Mouse (Mus musculus): ENCODE measurements around the gene Lgals3bp.

The Lgals3bp gene

DNA sequence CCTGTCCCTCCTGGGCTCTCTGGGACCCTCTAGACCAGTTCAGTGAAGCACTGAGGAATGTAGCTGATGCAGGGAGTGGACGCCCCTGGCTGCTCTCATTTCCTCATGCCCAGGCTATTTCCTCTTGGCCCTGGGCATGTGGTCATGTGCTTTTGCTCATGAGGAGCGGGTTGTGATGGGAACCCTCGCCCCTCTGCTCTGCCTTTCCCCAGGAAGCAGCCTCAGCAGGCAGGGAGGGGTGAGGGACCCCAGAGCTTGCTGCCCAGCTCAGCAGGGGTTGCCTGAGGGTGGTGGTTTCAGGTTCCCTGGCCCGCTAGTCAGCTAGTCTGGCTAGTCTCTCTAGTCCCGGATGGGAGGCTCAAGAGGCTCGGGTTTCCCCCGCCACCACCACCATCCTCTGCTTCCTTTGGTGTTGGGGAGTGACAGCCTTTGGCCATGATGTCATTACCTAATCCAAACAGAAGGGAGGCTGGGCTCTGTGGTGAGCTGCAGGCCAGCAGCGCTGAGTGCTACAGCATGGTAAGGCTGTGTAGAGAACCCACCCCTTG, 38.8 kb downstream of the Lgals3bp start:
- DNase-seq (ENCODE audit: low spot score), result peak; percentile 10

DNA sequence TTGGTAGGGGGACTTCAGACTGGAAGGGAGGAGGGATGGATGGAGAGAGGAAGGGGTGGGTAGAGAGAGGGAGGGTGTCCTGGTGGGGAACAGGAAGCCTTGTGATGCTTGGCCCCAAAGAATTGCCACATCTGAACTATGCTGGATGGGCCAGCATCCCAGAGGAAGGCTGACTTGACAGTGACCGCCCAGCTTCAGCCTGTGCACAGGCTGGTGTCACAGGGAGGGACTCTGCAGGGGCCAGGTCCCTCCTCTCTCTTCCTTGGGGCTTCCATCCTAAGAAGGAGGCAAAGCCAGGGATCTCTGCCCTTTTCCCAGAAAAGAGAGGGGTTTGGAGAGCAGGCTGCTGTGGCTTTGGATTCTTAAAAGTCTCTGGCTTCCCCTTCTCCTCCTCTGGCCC, 39.4 kb downstream of the Lgals3bp start:
- DNase-seq (ENCODE audit: low spot score), result peak; percentile 4

DNA sequence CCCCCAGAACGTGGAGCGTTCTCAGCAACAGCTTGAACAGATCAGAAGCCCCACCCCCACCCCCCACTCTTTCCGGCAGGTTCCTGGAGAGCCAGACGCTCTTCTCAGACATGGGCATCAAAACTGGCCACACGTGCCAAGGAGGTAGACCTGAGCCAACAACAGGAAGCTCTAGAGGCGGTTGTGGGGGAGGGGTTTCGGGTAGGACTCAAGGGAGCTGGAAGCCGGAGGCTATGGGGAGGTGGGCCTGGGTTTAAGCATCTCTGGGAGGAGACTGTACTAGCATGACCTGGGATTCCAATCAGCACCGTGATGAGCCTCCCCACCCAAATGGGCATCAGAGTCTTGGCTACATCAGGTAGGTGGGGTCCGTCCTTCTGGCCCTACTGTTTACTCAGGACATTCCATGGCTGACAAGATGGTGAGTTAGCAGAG, 41.0 kb downstream of the Lgals3bp start:
- no peak for DNase-seq (ENCODE audit: low spot score)

DNA sequence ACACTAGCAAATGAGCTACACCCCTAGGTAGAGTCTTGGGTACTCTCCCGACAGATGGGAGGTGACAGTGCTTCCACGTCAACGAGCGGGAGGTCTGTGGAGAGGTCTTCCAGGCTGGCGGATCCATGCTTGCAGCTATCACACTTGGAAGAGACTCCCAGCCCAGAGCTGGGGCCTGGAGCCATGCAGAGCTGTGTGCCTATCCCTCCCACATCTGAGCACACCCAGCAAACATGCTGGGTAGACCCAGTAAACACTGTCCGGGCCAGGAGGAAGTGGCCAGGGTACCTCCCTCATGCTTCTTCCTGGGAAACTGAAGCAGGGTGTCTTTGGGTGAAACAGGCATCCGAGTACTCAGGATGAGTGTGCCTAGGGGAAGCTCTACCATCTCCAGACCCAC, 41.4 kb downstream of the Lgals3bp start:
- no peak for DNase-seq (ENCODE audit: low spot score)

DNA sequence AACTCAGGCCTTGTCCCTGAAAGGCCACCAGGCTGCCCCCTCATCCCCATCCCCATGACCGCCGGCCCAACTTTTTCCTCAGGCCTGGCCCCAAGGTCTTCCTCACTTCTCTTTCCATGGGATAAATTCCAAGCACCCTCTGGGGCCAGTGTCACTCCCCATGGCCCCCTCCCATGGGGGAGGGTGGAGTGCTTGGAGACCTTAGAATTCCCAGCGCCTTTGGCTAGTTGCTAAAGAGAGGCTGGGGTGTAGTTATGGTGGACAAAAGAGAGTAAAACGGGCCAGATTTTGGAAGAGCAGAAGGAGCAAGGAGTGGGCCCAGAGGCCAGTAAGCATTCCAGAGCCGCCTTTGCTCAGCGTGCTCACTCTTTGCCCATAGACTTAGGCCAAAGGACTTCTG, 46.3 kb downstream of the Lgals3bp start, which contains the start of gene Timp2:
Gene Timp2 (minus strand): TSS at position 101 of the 400 bp plus-strand sequence.
- no peak for DNase-seq (ENCODE audit: low spot score)

DNA sequence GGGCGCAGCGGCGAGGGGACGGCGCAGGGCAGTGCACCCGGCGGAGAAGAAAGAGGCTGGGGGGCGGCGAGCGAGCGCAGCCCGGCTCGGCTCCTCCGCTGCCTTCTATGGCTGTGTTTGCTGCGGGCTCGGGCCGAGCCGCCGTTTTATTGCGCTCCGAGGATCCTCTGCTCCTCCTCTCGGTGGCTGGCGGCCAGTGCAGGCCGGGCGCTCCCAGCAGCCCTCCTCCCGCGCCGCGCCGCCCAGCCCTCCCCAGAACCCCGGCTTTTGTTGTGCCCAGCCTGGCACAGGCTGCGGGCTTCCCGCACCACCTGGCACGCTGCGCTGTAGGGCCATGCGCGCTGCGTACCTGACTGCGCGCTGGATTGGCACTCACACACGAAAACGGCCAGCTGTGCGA, 46.7 kb downstream of the Lgals3bp start:
- peak; percentile 80 for DNase-seq (ENCODE audit: low spot score)

DNA sequence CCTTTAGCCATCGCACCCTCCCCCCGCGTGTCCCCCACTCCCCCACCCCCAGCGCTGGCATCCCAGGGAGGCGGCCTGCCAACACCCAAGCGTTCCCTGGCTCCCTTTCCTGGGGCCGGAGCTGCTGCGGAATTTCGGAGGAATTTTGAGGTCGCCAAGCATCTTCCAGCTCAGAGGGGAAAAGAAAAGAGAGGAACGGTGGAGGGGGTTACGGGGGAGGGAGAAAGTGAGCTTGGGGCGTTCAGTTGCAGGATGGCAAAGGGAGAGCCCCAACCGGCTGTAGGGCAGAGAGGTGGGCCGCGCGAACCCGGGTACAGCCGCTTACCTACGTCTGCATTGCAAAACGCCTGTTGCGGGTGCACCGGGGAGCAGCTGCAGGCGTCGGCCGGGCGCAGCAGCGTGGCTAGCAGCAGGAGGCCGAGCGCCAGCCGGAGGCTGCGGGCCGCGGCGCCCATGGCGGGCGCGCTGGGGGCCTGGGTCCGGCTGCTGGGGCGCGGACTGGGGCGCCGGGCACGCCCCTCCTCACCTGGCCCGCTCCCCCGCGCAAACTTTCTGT, 47.2 kb downstream of the Lgals3bp start:
- no peak for DNase-seq (ENCODE audit: low spot score)

DNA sequence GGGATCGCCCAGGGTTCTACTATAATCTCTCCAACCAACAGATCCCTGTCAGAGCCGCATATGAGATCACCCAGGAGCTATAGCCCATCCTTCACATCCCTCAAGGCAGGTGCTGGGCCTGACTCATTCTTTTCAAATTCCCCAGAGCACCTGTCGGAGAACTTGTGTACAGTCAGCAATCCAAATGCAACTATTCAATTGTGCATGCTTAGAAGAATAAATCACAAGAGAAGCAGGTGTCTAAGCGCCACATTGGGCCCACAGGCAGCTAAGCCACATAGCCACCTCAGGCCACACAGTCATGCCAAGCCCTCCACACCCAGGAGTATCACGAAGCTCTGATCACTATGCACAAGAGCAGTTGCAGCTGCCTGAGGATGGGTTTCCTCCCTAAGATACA, 52.4 kb downstream of the Lgals3bp start:
- no peak for DNase-seq (ENCODE audit: low spot score)

DNA sequence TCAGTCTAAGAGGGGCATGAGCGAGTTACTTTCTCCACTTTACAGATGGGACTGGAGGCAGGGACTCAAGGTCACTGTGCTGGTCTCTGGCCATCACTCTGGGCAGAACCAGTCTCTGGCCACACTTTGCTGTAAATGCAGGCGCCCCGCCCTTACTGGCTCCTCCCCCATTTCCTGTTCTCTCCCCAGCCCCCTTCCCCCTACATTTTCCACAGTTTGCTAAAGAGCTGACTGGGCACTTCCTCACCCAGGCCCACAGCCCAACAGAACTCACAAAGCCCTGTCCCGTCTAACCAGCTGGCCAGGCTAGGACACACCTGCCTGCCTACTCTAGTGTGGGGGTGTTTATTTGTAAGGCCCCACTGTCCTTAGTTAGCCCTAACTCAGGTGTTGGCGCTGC, 53.0 kb downstream of the Lgals3bp start:
- no peak for DNase-seq (ENCODE audit: low spot score)

DNA sequence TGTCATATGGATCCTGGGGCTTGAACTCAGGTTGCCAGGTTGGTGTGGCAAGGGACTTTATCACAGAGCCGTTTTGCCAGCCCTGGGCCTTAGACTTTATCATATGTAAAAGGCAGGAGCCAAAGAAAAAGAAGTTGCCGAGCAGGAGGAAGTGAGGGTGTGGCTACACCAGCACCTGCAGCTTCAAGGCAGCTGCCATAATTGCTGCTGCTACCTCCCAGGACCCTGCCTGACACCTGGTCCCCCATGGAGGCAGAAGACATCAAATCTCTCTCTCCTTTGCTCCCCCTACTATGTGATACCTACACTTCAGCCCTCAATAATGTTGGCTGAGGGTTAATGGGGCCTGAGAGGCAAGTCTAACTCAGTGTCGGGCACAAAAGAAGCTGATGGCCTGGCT, 53.5 kb downstream of the Lgals3bp start:
- no peak for DNase-seq (ENCODE audit: low spot score)

DNA sequence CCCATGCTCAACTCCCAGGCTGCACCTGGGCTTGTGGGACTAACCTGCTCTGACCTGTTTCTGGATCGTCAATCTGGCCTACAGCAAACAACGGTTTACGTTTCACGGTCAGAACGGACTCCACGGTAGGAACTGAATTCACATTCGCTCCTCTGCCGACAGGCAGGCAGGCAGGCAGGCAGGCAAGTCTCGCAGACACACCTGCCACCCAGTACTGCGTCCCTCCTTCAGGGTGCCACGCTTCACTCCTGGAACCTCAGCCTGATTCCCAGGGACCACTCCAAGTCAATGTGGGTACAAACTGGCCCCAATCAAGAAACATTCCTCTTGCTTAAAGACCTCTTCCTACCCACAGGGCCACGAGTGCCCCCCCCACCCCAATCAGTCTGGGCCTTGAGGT, 54.0 kb downstream of the Lgals3bp start:
- DNase-seq (ENCODE audit: low spot score), result no peak

DNA sequence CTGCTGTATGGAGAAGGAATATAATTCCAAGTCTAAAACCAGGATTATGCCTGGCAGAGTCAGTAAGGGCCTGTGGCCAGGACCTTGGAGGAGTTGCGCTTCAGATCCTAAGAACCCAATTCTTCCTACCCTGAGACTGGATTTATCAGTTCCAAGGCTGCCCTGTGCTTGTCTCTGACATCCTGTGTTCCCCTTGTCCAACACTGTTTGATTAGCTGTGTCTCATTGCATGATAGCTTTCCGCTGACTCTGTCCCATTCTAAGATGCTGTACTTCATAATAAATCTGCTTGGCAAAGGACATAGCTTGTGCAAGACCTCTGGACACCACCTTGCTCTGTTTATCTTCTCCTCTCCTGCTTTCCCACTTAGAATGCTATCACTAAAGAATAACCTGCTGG, 54.5 kb downstream of the Lgals3bp start:
- DNase-seq (ENCODE audit: low spot score), result no peak

DNA sequence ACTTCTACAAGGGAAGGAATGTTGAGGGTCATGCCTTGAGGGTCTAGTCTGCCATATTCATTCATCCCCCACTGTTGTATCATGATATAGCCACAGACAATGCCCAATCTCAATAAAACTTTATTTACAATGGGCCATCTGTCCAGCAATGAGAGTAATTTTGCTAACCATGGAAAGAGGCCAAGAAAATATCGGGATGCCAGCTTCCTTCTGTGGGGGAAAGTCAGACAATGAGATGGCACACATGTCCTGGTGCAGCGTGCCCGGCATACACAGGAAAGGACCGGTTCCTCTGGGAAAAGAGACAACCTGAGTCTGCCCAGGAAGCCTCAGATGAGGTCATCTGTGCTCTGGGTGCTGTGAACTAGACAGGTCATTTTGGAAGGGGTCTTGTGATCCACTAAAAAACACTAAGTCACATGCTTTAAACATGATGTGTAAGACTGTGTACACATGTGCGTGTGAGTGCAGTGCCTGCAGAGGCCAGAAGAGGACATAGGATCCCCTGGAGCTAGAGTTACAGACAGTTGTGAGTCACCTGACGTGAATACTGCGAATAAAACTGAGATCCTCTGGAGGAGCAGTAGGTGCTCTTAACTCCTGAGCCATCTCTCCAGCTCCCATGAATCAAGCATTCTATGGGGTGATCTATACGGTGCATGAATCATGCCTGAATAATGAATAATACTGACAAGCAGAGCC, 55.3 kb downstream of the Lgals3bp start:
- DNase-seq (ENCODE audit: low spot score), result no peak

DNA sequence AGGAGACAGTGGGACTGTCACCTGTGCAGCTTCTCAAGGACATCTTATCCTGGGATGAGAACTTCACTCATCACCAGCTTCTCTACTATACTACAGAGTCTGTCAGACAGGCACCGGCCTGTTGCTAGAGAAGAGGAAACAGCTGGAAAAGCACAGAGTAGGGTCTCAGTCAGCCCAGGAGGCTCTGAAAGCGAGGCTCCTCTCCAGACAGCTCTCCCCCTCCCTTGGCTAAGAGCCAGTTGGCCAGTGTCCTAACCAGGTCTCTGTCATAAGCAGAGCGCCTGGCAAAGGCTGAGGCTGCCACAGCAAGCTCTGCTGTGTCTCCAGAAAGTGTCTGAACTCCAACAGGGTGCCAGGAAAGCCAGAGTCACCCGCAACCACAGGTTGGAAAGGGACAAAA, 56.2 kb downstream of the Lgals3bp start:
- DNase-seq (ENCODE audit: low spot score), result no peak

DNA sequence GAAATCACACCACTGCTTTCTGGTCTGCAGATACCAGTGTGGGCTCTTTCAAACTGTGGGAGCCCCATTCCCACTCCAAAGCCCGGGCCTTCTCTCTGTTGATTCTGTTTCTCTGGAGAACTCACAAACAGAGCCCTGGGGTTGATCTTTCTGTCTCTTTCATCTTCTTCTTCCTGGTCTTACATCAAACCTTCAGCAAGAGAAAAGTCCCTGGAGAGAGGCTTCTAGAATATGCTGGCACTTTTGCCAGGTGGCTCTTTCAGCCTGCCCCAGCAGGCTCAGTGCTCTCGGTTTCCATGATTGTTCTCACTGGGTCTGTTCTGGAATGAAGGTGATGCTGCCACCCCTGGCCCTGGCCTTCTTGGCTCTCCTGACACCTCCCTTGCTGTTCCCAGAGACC, 58.3 kb downstream of the Lgals3bp start:
- DNase-seq (ENCODE audit: low spot score), result no peak

Measured in urinary bladder, postnatal 10 days (tissue).